Mouse (Mus musculus) yolk sac, embryonic 10.5 days (tissue): ENCODE data around the gene Cacna2d2.

Experiments
- DNase-seq: peaks from one replicate; pipeline ENCODE4 v3.0.0-alpha.2; 2017; ENCODE audit warnings: low spot score

The Cacna2d2 gene

DNA sequence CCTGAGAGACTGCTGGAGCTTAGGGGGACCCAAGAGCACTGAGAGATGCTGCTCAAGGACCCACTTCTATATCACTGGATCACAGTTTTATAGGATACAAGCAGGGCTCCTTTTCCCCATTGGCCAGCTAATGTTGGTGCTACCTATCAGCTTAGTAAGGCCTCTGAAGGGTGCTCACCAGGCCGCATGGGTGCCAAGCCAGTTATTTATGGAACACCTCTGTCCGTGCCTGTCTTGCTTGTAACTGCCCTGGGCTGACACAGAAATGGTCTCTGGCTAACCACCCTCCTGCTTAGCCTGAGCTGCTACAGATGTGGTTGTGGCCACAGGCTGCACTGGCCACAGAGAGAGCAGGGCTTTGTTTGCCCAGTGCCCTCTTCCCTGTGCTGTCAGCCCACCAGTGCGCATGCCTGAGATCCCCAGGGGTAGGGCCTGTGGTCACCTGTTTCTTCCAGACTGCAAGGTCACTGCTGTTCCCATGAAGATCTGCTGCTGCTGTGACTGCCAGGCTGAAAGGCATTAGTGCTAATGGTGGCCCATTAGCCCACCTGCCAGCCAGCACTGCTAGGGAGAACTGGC is 101.4 kb downstream of the Cacna2d2 start:
- DNase-seq, result no peak

DNA sequence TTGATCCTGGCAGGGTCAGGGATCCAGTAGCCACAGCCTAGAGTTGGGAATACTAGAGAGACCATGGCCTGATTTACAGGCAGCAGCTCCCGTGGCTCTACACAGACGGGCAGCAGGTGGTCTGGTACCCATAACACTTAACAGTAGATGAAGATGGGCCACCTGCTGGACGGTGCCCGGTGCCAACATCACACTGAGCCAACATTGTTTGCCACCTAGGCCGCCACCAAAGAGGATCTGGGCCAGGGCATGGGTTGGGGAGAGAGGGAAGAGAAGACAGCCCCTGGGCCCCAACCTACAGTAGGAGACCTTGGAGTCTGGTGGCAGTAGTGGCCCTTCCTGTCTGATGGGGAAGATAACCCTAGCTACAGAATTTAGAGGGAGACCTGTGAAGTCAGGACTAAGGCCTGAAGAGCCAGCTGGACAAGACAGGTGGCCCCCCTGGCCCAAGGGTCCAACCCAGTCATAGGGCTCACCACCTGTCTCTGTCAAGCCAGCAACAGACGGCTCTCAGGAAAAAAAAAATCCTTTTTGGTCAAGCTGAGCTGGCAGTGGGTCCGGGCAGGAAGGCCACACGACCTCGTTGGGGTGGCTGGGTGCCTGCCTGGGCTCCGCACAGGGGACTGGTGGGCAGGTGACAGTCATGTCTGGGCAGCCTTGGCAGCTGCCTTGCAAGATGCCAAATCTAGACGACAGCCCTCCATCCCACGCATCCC is 102.9 kb downstream of the Cacna2d2 start:
- no peak for DNase-seq

DNA sequence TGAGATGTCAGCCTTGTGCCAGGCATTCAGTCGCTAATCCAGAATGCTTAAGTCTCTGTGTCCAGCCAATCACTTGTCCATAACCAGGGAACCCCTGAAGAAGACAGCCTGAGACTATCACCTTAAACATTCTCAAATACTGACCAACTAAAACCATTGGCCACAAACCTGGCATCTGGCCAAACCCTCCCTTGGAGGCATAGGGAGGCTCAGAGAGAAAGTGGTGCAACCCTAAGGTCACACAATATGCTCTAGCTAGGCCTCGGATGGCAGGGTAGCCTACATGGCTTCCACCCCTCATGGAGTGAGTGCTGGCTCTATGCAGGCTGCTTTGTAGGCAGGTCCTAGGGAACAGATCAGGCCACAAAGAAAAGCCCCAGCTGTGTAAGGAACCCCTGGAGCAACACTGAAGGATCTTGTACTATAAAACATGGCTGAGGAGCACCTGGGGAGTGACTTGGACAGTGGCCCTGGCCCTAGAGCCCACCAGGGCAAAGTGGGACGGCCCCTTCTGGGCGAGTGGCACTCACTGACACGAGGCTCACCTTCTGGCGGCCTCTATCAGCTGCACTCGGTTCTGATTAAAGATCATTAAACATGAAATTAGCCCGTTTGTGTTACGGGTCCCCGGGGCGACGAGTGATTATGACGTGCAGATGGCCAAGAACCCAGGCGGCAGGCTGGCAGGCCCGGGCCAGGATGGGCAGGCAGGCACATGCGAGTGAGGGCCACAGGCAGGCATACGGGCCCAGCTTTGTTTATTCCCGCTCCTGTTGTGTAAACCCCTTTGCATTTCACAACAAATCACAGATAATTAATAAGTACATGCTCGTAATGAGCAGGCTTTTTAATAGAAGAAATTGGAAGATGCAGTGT is 105.5 kb downstream of the Cacna2d2 start:
- no peak for DNase-seq

DNA sequence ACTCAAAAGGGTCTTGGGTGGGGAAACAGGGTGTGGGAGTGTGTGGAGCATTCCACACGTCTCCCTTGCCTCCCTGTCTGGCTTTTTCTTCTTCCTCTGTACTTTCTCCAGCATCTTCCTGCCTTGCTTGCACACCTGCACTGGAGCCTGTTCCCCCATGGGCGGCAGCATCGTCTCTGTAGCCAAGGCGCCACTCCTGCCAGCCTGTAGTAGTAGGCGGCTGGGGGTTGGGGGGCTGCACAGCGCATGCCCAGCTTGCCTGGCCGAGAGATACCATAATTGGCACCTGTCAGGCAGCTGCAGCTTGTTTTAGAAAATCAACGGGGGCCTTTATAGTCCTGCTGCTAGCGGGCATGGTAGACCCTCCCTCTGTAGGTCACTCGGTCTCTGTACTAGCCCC is 108.9 kb downstream of the Cacna2d2 start:
- no peak for DNase-seq

DNA sequence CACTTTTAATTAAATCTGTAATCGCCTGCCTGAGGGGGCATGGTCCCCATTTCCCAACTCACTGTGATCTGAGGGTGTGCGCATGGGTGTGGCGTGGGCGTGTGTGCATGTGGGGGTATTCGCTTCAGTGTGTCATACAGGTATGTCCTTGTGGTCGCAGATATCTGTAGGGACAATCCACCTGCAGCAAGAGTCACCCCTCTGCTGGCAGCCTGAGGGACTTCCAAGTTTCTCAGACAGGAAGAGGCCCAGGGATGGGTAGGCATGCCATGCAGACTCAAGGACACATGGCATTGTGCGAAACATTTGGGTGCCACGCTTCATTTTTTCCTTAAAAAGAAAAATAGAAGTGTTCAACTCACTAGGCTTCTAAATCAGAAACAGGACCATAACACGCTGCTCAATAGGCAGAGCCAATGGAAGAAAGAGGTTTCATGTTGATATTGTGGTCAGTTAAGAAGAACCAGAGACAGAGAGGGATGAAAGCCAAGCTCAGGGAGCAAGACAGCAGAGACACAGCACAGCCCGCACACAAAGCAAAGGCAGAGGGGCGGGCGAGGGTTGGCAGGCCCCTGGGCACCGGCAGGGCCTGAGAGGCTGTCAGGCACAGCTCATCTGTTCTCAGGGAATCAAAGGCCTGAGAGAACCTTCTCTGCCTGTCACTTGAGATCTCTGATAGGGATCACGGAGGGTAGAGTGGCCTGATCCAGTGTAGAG is 111.1 kb downstream of the Cacna2d2 start:
- DNase-seq, result no peak

DNA sequence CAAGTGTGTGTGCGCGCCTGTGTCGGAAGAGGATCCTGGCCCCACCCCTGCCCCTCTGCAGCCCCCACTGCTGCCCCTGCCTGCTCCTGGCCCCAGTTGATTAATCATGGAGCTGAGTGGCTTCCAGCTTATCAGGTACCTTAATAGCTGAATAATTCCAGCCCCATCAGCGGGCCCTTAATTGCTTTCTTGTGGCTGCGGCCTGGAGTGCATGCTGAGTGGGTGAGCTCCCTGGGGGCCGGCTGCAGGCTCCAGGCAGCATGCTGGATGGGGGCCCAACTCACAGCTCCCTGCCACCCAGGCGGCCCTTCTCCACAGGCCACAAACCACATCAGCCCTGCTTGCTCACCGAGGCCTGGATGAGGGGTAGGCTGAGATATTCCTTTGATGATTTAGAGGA is 112.0 kb downstream of the Cacna2d2 start:
- DNase-seq, result no peak

DNA sequence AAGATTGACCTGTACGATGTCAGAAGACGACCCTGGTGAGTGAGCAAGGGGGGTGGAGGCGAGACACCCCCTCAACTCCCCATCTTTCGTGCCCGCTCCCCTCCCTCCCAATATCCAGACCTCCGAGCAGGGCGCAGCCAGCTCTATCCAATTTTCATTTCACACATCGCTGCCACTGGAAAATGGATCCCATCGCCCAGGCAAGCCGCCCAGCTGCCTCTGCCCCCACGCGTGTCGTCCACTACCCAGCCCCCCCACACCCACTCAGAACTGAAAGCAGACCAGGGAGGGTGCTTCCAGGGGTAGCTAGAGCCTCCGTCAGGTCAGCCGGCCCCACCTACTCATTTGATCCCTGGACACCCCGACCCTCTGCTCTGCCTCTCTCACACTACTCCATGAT is 112.9 kb downstream of the Cacna2d2 start:
- DNase-seq, result no peak

DNA sequence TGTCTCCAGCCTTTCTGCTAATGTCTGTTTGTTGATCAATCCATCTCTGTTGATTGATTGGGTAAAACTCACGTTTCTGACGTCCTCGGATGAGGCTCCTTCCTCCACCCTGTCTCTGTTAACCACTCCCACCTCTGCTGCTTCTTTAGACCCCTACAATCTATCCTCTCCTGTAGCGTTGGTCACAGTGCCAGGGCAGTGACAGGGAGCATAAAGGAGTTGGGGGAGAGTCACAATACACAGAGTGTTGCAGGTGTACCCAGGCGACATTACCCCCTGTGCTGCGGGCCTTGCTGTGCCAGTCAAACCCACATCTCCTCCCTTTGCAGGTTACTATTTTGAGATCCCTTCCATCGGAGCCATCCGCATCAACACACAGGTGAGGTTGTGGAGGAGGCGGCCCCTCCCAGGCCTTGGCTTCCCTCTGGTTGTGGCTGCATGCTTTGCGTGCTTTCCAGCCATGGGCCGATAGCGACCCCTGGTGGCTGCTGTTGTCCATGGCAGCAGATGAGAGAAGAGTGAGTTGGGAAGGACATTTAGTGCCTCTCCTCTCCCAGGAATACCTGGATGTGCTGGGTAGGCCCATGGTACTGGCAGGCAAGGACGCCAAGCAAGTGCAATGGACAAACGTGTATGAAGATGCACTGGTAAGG is 115.0 kb downstream of the Cacna2d2 start:
- DNase-seq, result peak; percentile 70

DNA sequence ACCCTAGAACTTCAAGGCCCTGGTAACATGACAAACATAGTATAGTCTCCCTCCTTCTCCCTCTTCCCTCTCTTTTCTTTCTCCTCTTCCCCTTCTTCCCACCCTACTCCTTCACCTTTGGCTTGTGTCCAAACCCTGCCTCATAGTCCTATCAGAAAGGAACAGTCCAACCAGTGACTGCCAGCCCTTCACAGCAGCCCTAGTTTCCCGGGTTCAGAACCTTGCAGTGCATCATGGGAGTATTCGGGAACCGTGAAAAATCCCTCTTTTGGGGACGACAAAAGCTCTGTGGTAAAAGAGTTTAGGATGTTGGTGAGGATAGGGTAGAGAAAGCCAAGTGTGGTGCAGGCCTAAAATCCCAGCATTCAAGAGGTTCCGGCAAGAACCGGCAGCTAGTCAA is 120.9 kb downstream of the Cacna2d2 start:
- DNase-seq, result no peak

DNA sequence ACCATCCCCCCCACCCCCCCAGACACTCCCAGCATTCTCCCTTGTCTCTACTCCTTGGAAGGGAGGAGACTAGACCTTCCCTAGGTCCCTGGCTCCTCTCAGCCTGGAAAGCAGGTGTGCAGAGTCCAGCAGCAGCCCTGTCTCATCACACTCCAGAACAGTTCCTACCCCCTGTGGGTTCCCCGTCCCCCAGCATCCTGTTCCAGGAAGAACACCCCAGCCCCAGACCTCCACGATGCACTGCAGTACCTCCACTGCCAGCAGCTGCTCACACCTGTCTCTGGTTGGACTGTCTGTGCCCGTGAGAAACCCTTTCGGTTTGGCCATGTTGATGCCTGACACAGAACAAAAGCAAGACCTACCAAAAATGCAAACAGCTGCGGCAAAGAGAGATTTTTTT is 121.8 kb downstream of the Cacna2d2 start:
- no peak for DNase-seq

DNA sequence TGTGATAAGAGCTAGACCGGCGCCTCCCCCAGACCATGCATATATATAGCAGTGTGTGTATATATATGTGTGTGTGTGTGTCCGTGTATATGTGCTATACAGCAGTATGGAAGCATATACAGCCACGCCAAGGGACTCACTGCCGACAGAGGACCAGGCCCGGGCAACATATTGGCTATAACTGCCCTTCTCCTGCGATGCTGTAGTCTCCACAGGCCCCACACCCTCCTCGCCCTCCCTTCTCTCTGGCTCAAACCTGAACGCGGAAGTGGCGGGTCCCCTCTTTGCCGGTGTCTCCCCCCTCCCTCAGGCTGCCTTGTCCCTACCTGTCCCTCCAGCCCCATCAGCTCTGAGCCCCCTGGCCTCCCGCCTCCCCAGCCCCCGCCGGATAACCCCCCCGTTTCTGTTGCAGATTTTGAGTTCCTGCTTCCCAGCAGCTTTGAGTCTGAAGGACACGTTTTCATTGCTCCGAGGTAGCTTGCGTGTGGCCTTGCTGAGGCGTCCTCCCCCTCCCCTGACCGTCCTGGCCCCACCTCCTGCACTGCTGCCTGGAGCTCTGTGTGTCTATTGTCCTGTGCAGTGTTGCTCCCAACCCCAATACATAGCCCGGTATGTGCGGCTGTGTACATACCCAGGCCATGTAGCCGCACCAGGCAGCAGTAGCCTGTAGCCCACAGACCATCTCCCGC is 122.4 kb downstream of the Cacna2d2 start:
- DNase-seq, result no peak

DNA sequence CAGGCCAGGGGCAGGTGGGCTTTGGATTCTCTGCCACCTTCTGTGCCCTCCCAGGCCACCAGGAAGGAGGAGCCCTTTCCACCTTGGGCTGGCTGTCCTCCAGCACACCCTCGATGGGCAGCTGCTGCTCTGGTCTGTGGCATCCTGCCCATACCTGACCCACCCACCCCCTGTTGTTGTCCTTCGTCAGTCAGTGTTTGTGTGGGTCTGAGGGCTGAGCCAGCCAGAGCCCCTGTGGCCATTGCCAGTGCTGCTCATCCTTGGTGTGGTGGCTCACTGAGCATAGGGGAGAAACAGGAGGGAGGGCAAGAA is 122.9 kb downstream of the Cacna2d2 start:
- no peak for DNase-seq

DNA sequence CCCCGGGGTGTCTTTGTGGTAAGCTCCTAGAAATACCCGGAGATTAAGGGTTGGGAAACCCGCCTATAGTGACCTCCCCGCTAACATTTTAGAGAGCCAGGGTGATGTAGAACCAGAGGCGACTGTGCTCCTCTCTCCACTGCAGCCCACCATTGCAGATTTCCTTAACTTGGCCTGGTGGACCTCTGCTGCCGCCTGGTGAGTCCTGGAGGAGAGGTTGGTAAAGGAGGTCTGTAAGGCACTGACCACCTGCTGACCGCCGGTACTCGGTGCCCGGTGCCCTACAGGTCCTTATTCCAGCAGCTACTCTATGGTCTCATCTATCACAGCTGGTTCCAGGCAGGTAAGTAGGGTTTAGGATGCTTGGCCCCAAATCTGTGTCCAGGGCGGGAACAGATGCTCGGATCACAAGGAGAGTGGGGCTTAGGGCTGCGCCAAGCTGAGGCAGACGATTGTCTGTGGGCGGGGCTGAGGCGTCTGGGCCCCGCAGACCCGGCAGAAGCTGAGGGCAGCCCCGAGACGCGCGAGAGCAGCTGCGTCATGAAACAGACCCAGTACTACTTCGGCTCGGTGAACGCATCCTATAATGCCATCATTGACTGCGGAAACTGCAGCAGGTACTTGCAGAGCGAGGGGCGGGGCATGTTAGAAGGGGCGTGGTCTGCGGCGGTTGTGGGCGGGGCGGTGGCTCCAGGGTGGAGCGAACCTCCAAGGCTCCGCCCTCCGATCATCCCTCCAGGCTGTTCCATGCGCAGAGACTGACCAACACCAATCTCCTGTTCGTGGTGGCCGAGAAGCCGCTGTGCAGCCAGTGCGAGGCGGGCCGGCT is 127.0 kb downstream of the Cacna2d2 start:
- DNase-seq, result peak; percentile 87

DNA sequence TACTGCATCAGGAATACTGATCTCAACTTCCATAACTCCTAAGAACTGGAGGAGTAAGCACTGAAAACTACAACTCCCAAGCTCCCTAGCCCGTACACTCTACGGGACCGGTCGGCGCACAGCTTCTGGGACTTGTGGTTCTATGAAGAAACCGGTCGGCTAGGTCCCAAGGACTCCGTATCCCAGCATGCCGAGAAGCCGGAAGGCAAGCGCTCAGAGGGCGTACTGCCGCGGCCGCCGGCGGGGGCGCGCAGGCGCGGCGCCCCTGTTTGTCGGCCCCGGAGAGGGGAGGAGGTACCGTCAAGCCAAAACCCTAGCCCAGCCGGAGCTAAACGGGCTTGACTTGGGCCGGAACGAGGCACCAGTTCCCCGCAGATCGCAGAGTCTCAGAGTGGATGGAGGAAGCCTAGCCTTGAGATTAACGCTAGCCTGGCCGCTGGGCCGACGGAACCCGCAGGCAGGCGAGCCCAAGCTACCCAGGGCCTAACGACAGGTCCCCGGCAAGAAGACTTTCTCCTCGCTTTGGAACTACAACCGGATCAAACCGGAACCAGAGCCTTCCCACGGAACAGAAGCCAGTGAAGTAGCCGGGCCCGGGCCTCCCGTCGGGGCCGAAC is 134.5 kb downstream of the Cacna2d2 start, which contains the start of gene Tmem115:
Tmem115 (plus strand) TSS at position 155 of the 617 bp plus-strand sequence.
- DNase-seq, result peak; percentile 94

DNA sequence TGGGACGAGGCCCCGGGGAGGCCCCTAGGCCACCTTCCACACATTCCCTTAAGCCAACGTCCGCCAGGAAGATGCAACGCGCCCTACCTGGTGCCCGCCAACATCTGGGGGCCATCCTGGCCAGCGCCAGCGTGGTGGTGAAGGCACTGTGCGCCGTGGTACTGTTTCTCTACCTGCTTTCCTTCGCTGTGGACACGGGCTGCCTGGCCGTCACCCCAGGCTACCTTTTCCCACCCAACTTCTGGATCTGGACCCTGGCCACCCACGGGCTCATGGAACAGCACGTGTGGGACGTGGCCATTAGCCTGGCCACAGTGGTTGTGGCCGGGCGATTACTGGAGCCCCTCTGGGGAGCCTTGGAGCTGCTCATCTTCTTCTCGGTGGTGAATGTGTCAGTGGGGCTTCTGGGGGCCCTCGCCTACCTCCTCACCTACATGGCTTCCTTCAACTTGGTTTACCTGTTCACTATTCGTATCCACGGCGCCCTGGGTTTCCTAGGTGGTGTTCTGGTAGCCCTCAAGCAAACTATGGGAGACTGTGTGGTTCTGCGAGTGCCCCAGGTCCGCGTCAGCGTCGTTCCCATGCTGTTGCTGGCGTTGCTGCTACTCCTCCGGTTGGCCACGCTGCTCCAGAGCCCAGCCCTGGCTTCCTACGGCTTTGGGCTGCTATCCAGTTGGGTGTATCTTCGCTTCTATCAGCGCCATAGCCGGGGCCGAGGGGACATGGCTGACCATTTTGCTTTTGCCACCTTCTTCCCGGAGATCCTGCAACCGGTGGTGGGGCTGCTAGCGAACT is 135.2 kb downstream of the Cacna2d2 start:
- peak; percentile 36 for DNase-seq

DNA sequence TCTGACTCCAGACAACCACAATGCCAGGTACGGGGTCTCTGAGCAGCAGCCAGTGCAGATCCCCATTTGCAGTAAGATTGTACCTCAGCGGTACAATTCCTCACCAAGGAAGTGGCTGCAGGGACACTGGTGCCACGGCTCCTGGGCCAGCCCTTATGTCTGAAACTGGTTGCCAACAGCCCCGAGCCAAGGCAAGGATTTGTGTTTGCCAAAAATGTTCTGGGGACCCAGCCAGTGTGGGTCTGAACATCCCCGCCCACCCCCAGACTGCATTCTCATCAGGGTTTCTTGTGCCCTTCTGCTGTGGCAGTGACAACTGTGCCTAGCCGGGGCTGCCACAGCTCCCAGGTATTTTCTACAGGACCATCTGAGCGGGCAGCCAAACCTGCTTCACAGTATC is 138.8 kb downstream of the Cacna2d2 start:
- DNase-seq, result no peak

DNA sequence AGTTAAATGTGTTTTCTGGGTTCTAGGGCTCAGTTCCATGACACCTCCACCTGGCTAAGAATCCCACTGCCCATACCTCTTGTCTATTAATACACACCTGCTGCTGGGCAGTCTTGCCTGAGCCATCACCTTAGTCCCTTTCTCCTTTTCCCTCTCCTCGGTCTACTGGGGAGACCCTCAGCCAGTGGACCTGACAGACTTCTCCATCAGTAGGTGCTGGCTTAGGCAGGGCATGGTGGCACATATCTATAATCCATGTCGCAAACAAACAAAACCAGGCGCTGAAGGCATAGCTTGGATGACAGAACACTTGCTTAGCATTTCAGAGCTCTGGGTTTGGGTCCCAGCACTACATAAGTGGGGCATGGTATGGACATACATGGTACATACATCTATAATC is 139.3 kb downstream of the Cacna2d2 start:
- DNase-seq, result no peak

DNA sequence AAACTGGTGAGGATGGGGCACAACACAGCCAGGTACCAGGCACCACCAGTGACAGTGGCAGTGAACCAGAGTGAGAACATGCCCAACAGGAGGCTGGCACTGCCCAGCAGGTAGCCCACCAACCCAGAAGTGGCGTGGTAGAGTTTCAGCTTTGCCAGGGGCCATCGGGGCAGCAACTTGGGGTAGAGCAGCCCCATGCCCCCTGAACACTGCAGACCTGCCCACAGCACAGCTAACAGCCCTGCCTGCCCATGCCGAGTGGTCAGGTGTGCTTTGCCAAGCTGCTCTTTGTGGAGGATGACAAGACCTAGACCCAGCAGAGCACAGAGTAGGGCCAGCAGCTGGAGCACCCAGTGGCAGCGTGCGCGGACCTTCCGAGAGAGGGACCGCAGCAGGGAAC is 140.5 kb downstream of the Cacna2d2 start:
- DNase-seq, result no peak

DNA sequence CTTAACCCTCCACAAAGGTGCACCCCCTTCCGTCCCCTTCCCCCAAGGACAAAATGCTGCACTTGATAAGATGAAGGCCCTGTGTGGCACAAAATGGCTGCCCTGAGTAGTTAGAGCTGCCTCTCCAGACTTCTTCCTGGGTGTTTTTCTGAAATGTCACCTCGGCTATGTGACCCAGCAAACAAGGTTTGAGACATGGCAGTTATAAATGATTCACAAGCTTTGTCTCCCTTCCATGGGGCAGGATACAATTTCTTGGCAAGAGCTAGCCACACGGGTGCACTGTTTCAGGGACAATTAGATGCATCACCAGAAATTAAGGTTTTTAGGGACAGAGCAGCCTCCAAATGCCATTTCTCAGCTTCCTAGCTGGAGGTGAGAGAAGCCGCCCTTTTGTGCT is 141.0 kb downstream of the Cacna2d2 start:
- no peak for DNase-seq
